Mouse (Mus musculus) left cerebral cortex, adult 6 months (tissue): Measurements from ENCODE around the gene Wfdc9. TPM values are rescaled to one million over a fixed set of nuclear protein-coding genes. Genes with fewer than 3 reads are reported as not detected.

ENCODE experiments used
- long read RNA-seq, 2 experiments: library from polyadenylated mRNA; unstranded; transcript quantifications; one replicate each; pipeline ENCODE4 v2.0.0; 2019 to 2020
- polyA plus RNA-seq: library from polyadenylated mRNA; unstranded; fragments of <200 nt; fragmentation: Nextera tagmentation; gene quantifications from 2 replicates; pipeline ENCODE4 v1.2.3, GENCODE M21; 2021

The Wfdc9 gene
- not detected in 2 replicates for polyA plus RNA-seq
- long read RNA-seq, experiment 1, result 0 reads
- long read RNA-seq, experiment 2, result 0 reads

DNA sequence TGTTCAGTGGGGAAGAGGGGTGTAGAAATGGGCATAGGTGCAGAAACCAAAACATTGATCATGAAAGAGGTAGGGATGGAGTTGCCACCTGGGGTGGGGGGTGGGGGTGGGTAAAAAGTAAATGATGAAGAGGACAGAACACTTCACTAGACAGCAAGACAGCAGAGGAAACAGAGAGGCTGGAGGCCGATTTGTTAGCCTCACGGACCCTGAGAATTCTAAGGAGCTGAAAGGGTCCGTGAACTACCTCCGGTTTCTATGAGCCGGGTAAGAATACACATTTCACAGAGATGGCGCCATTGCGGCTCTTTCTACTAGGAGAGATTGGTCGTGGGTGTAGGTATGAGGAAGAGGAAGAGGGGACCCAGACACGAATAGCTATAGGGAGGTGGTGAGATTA is at the start of gene Wfdc9:
Wfdc9 (minus strand) TSS at position 101 of the 400 bp plus-strand sequence.

DNA sequence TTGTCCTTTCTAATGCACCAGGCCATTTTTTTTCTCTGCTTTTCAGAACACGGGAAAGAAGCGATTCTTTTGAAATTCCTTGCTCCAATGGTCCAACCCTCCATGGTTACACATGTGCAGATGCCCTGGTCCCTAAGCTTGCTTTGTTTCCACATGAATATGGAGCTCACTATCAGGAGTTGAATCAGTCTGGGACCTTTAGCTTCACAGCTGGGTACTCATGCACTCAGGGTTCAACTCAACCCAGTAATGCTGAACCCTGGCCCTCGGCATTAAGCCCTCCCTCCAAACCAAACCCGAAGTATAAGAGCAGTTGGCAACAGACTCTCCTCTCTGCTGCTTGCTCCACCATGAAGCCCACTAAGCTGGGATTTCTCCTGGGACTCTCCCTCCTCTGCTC is 41.8 kb upstream of the Wfdc9 start, which contains the start of gene Spint4:
Spint4 (plus strand) TSS at position 301 of the 400 bp plus-strand sequence.

DNA sequence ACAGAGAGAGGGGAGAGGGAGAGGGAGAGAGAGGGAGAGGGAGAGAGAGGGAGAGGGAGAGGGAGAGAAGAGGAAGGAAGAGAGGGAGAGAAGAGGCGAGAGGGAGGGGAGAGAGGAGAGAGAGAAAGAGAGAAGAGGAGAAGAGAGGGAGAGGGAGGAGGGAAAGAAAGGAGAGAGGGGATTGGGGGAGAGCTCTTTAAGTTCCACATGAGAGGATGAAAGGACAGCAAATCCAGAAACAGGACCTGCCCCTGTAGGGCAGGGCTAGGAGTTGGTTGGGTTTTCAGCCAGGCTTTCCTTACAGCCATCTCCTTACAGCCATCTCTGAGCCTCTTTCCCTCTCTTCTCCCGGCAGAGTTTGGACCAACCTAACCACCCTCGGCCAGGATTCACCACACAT is 28.4 kb upstream of the Wfdc9 start, which contains the start of gene Wfdc13:
Wfdc13 (plus strand) TSS at position 301 of the 400 bp plus-strand sequence.

DNA sequence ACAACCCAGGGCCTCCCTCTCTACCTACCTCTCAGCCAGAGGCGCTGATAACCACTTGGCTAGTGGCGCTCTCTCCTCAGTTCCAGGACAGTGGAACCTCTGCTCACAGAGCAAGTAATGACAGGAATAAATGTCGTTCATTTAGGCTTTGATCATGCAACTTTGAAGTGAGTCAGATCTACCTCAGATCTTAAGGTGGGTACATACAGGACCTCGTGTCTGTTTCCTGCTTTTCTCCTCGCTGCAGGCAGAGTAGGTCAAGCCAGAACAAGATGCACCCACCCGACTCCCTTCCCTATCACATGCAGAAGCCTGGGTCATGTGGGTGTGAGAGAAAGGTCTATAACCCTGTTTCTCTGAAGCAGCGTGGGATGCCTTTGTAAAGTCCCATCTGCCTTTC is 17.6 kb upstream of the Wfdc9 start, which contains the start of gene Wfdc11:
Wfdc11 (minus strand) TSS at position 101 of the 400 bp plus-strand sequence.

GRCm38 (mm10) chr2:164655858-164656257 is 525 bp downstream of the Wfdc9 start, which contains the start of gene Wfdc10:
Gene Wfdc10, plus strand, starts transcription at chr2:164656046.

GRCm38 (mm10) chr2:164638696-164639095 is 17.7 kb downstream of the Wfdc9 start, which contains the start of gene Wfdc16:
Gene Wfdc16, minus strand, starts transcription at chr2:164638796.

GRCm38 (mm10) chr2:164613471-164613870 is 42.9 kb downstream of the Wfdc9 start, which contains the start of the genes Wfdc6b and Wfdc8:
Gene Wfdc6b, plus strand, starts transcription at chr2:164613522.
Gene Wfdc8, minus strand, starts transcription at chr2:164613626.

Other genes starting within 250 kb of the Wfdc9 start
- 156 and 202 TPM in 2 replicates for gene Sdc4, start 212.7 kb downstream of the Wfdc9 start, polyA plus RNA-seq
- 99.5 and 102 TPM in 2 replicates for gene Sys1, start 199.6 kb downstream of the Wfdc9 start, polyA plus RNA-seq
- 4.3 and 26.7 TPM in 2 replicates for gene Gm20458, start 195.6 kb downstream of the Wfdc9 start, polyA plus RNA-seq
- not detected in 2 replicates for gene Trp53tg5, start 182.9 kb downstream of the Wfdc9 start, polyA plus RNA-seq
- gene Dbndd2, start 170.5 kb downstream of the Wfdc9 start, polyA plus RNA-seq, result 233 and 239 TPM in 2 replicates
- 43.3 and 44.2 TPM in 2 replicates for gene Pigt, start 159.1 kb downstream of the Wfdc9 start, polyA plus RNA-seq
- 0.25 and 0.31 TPM in 2 replicates for gene Wfdc2, start 94.2 kb downstream of the Wfdc9 start, polyA plus RNA-seq
- gene Spint3, start 83.1 kb downstream of the Wfdc9 start, polyA plus RNA-seq, result not detected in 2 replicates
- gene Wfdc6a, start 71.1 kb downstream of the Wfdc9 start, polyA plus RNA-seq, result not detected in 2 replicates
- not detected in 2 replicates for gene Eppin, start 63.0 kb downstream of the Wfdc9 start, polyA plus RNA-seq
- not detected in 2 replicates for gene Wfdc6b, start 43.1 kb downstream of the Wfdc9 start, polyA plus RNA-seq
- not detected in 2 replicates for gene Wfdc8, start 43.0 kb downstream of the Wfdc9 start, polyA plus RNA-seq
- gene Wfdc16, start 17.8 kb downstream of the Wfdc9 start, polyA plus RNA-seq, result not detected in 2 replicates
- not detected in 2 replicates for gene Wfdc10, start 537 bp downstream of the Wfdc9 start, polyA plus RNA-seq
- gene Wfdc11, start 17.5 kb upstream of the Wfdc9 start, polyA plus RNA-seq, result not detected in 2 replicates
- gene Wfdc13, start 28.5 kb upstream of the Wfdc9 start, polyA plus RNA-seq, result not detected in 2 replicates
- gene Spint4, start 41.9 kb upstream of the Wfdc9 start, polyA plus RNA-seq, result not detected in 2 replicates
- gene Spint5, start 58.7 kb upstream of the Wfdc9 start, polyA plus RNA-seq, result not detected in 2 replicates
- gene Wfdc3, start 89.3 kb upstream of the Wfdc9 start, polyA plus RNA-seq, result 3.0 and 3.1 TPM in 2 replicates
- gene Dnttip1, start 89.4 kb upstream of the Wfdc9 start, polyA plus RNA-seq, result 5.0 and 21.1 TPM in 2 replicates
- gene Ube2c, start 113.3 kb upstream of the Wfdc9 start, polyA plus RNA-seq, result 1.3 and 1.4 TPM in 2 replicates
- gene Tnnc2, start 123.4 kb upstream of the Wfdc9 start, polyA plus RNA-seq, result 0.64 and 0.74 TPM in 2 replicates
- 50.8 and 62.0 TPM in 2 replicates for gene Snx21, start 129.2 kb upstream of the Wfdc9 start, polyA plus RNA-seq
- 21.4 TPM in 2 replicates for gene Acot8, start 148.3 kb upstream of the Wfdc9 start, polyA plus RNA-seq
- gene Zswim3, start 148.5 kb upstream of the Wfdc9 start, polyA plus RNA-seq, result 7.8 and 8.8 TPM in 2 replicates
- gene Zswim1, start 166.1 kb upstream of the Wfdc9 start, polyA plus RNA-seq, result 23.2 and 23.4 TPM in 2 replicates
- gene Spata25, start 172.0 kb upstream of the Wfdc9 start, polyA plus RNA-seq, result not detected in 2 replicates
- 105 and 121 TPM in 2 replicates for gene Ctsa, start 176.3 kb upstream of the Wfdc9 start, polyA plus RNA-seq
- 3.4 and 4.6 TPM in 2 replicates for gene Neurl2, start 176.9 kb upstream of the Wfdc9 start, polyA plus RNA-seq
- 75.3 and 129 TPM in 2 replicates for gene Pltp, start 201.1 kb upstream of the Wfdc9 start, polyA plus RNA-seq
- 80.5 and 84.8 TPM in 2 replicates for gene Pcif1, start 222.7 kb upstream of the Wfdc9 start, polyA plus RNA-seq